Mouse (Mus musculus) stomach, postnatal 0 days (tissue): ENCODE data around the gene Gm867. TPM values are rescaled to one million over a fixed set of nuclear protein-coding genes. Genes with fewer than 3 reads are reported as not detected.

Source experiments
- ATAC-seq: fragments of 200-750 bp; cut with Nextera tagmentation; 2 replicates; pipeline ENCODE4 v1.8.0; 2017; ENCODE audit not compliant: low FRiP score, low TSS enrichment
- DNase-seq: peaks from one replicate; pipeline ENCODE4 v3.0.0-alpha.2; 2016; ENCODE audit warnings: low spot score
- H3K27ac ChIP-seq: fragments of 300-500 bp; sonication (generic); replicated peaks from 2 replicates; pipeline ENCODE4 v1.5.1; 2014; ENCODE audit warnings: mild to moderate bottlenecking, control low read depth
- H3K27me3 ChIP-seq: fragments of 300-500 bp; sonication (generic); 2 replicates; pipeline ENCODE4 v1.6.1; 2014; ENCODE audit warnings: low read length; ENCODE audit not compliant: control insufficient read depth, insufficient read depth
- H3K36me3 ChIP-seq: fragments of 300-500 bp; sonication (generic); 2 replicates; pipeline ENCODE4 v1.6.1; 2014; ENCODE audit warnings: low read length, mixed read lengths; ENCODE audit not compliant: control insufficient read depth, insufficient read depth
- H3K4me1 ChIP-seq: fragments of 300-500 bp; sonication (generic); replicated peaks from 2 replicates; pipeline ENCODE4 v1.6.1; 2014; ENCODE audit warnings: antibody characterized with exemption; ENCODE audit not compliant: control insufficient read depth, insufficient read depth
- H3K4me2 ChIP-seq: fragments of 300-500 bp; sonication (generic); replicated peaks from 2 replicates; pipeline ENCODE4 v1.6.1; 2014; ENCODE audit warnings: low read depth, mild to moderate bottlenecking, control low read depth, moderate library complexity
- H3K4me3 ChIP-seq: fragments of 300-500 bp; sonication (generic); 2 replicates; pipeline ENCODE4 v1.5.1; 2014; ENCODE audit warnings: low read depth, low read length, control low read depth
- H3K9ac ChIP-seq: fragments of 300-500 bp; sonication (generic); 2 replicates; pipeline ENCODE4 v1.6.1; 2014; ENCODE audit warnings: mild to moderate bottlenecking, low read length, control low read depth, mixed read lengths
- H3K9me3 ChIP-seq: fragments of 300-500 bp; sonication (generic); 2 replicates; pipeline ENCODE4 v1.6.1; 2016; ENCODE audit warnings: low read length; ENCODE audit not compliant: control insufficient read depth
- CTCF ChIP-seq: IDR thresholded peaks from 2 replicates; pipeline ENCODE4 v1.5.1; 2016; ENCODE audit warnings: antibody characterized with exemption, low read depth, mild to moderate bottlenecking, moderate library complexity
- EP300 ChIP-seq: optimal IDR thresholded peaks from 2 replicates; pipeline ENCODE3; 2016; ENCODE audit warnings: antibody characterized with exemption
- WGBS: fragments of 180-500 bp; shearing (Covaris S2); extraction: QIAGEN DNeasy Blood & Tissue Kit; methylation state at CpG from one replicate; pipeline ENCODE4 v1.1.7; 2014; 5-methylcytosine and 5-hydroxymethylcytosine counted together
- polyA plus RNA-seq: library from polyadenylated mRNA; unstranded; fragments of >200 nt; fragmentation: Nextera tagmentation; extraction: Ambion mirVana; gene quantifications from 2 replicates; pipeline ENCODE4 v1.2.1, GENCODE M21; 2015

Gm867 gene
- polyA plus RNA-seq, 1 experiment from 2014 or later = 0.22 TPM

DNA sequence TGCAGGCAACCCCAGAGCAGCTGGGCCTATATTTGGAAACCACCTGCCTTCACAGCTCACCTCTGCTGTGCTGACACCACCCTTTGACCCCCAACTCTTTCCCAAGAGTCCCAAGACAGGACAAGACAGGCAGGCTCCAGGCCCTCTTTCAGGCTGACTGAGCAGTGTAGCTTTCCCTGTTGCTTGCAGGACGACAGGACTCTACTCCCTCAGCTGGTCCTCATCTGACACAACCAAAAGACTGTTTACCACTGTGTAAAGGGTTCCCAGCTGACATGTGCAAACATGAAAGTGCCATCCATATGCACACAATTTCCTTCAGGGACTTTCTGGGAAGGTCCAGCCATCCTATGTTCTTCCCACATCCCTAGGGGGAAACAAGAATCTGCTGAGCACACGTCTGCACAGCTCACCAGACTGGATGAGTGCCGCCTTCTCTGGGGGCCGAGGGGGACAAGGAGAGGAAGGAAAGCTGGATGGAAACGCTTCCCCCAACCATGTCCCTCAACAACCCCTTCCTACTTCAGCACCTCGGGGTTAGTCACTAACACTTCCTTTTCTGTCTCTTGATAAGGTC is 27.4 kb downstream of the Gm867 start:
- Histone ChIP-seq H3K4me1 (no peaks in the 10 kb centered on the region), H3K27me3 (no peaks in the 10 kb centered on the region), H3K27ac (no peak overlapping the region), H3K36me3 (peaks cover 20% of the 10 kb centered on the region), H3K9ac (no peak overlapping the region), H3K4me3 (no peak overlapping the region), H3K4me2 (no peak overlapping the region), H3K9me3 (no peaks in the 10 kb centered on the region)
- TF ChIP-seq CTCF (no peak), EP300 (no peak)
- DNase-seq (no peak), ATAC-seq (no peak)
- WGBS = 57% methylated on average over 6 of the region's 6 CpGs

DNA sequence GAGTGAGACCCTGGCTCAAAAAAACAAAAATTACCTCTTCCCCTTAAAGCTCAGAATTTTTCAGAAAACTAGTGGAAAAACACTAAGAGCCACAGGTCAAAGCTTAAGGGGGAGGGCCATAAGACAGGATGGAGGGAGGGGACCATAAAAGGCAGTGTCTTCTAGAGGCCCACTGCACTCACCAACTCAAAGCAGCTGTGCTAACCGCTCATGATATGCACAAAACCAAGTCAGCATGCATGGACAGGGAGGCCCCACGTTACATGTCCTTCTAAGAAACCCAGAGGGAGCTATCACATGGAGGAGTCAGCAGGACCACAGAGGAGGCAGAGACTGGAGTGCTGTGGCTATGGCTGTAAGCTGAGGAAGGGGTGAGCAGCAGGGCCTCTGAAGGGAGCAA is 29.8 kb downstream of the Gm867 start:
- DNase-seq (no peak), ATAC-seq (no peak)
- WGBS = 84% methylated on average over 2 of the region's 2 CpGs
- TF ChIP-seq EP300 (no peak), CTCF (no peak)
- Histone ChIP-seq H3K27ac (no peak overlapping the region), H3K27me3 (no peaks in the 10 kb centered on the region), H3K4me1 (no peaks in the 10 kb centered on the region), H3K9me3 (no peaks in the 10 kb centered on the region), H3K9ac (no peak overlapping the region), H3K36me3 (peaks cover 24% of the 10 kb centered on the region), H3K4me2 (no peak overlapping the region), H3K4me3 (no peak overlapping the region)

DNA sequence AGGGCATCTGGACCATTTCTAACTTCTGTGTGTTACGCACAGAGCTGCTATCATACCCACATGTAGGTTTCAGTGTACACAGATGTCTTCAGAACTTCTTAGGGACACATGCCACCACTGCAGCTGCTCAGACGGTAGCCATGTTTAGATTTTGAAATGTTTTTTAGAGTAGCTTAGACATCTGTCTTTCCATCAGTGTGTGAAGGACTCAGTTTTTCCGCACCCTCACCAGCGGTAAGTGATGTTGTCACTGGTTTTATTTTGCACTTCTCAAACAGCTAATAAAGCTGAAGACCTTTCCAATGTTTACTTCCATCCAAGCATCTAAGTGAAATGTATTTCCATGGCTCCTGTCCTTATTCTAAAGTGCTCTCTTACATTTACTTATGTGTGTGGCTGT is 33.6 kb downstream of the Gm867 start:
- no peaks in the 10 kb centered on the region for H3K4me1 ChIP-seq
- no peak overlapping the region for H3K9ac ChIP-seq
- DNase-seq (no peak), ATAC-seq (no peak)
- H3K9me3 ChIP-seq = no peaks in the 10 kb centered on the region
- H3K27me3 ChIP-seq = no peaks in the 10 kb centered on the region
- TF ChIP-seq CTCF (no peak), EP300 (no peak)
- WGBS = 88% methylated on average over 4 of the region's 4 CpGs
- no peak overlapping the region for H3K27ac ChIP-seq
- H3K4me2 ChIP-seq = no peak overlapping the region
- H3K36me3 ChIP-seq = peaks cover 42% of the 10 kb centered on the region
- no peak overlapping the region for H3K4me3 ChIP-seq

DNA sequence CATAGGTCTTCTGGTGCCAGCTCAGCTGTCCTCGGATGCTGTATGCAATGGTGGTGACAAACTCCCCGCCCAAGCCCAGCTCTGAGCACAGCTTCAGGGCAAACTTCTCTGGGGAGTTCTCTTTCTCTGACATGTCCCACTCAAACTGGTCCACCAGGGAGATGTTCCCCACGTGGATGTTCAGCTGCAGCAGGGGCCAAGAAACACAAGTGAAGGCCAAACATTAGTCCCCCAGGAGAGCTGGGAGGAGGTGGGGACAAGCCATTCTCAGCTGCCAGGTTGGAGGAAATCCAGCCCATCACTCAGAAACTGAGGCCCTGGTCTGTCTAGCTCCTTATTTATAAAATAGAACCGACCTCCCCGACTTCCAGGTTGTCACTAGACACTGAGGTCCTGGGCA is 36.1 kb downstream of the Gm867 start:
- DNase-seq (no peak), ATAC-seq (no peak)
- no peak overlapping the region for H3K9ac ChIP-seq
- no peaks in the 10 kb centered on the region for H3K9me3 ChIP-seq
- peaks cover 23% of the 10 kb centered on the region for H3K36me3 ChIP-seq
- no peak overlapping the region for H3K4me3 ChIP-seq
- 87% methylated on average over 5 of the region's 5 CpGs for WGBS
- no peak overlapping the region for H3K27ac ChIP-seq
- no peaks in the 10 kb centered on the region for H3K27me3 ChIP-seq
- no peak overlapping the region for H3K4me2 ChIP-seq
- no peaks in the 10 kb centered on the region; the same call in 1 of the 2 replicates for H3K4me1 ChIP-seq
- TF ChIP-seq CTCF = no peak
- TF ChIP-seq EP300 = no peak

DNA sequence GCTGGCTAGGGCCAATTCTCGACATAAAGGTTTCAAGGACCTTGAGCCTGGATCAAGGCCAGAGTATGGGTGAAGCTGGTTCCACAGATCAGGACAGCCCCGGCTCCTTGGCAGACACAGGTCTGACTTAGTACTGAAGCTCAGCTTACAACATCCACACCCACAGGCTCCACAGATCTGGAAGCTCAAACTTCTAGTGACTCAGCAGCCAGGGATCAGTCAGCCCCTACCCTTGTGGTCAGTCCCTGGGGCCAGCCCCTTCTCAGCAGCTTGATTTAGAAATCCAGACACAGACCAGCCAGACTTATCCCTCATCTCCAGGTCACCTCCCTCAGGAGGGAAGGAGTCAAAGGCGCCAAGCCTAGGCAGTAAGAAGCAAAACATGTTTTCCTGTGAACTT is 41.6 kb downstream of the Gm867 start:
- TF ChIP-seq EP300 = no peak
- 0 out of 2 replicates have a peak, but pooled peaks have one; percentile 2 for TF ChIP-seq CTCF
- no peak overlapping the region for H3K4me2 ChIP-seq
- H3K4me1 ChIP-seq = peaks cover 3% of the 10 kb centered on the region; the same call in 1 of the 2 replicates
- no peaks in the 10 kb centered on the region for H3K27me3 ChIP-seq
- no peak overlapping the region for H3K9ac ChIP-seq
- peak overlapping the region; percentile 78 for H3K27ac ChIP-seq
- H3K36me3 ChIP-seq = peaks cover 24% of the 10 kb centered on the region
- H3K9me3 ChIP-seq = no peaks in the 10 kb centered on the region
- 35% methylated on average over 3 of the region's 3 CpGs for WGBS
- H3K4me3 ChIP-seq = no peak overlapping the region
- DNase-seq (peak; percentile 24), ATAC-seq (peak; percentile 58; the same call in 1 of the 2 replicates)

DNA sequence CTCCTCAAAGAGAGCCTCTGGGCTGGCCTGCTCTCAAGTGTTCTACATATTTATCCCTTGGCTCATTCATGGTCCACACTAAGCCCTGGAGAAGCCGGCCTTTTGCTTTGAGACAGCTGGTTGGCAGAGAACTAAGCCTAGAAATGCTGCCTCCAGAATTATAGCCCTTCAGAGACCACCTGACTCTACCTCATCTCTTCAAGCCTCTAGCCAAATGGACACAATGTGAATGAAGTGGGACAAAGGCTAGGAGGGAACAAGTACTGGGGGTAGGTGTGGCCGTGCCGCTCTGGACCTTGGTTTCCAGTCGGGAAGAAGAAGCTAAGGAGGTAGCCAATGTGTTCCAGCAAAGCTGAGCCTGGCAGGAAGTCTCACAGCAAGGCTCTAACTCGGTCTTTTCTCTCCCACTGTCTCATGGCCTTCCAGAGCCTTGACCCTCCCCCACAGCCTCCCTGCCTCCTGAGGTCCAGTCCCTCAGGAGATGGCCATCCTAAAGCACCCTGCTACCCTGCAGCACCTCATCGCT is 42.4 kb downstream of the Gm867 start:
- ATAC-seq = no peak
- Histone ChIP-seq H3K27me3 (no peaks in the 10 kb centered on the region), H3K9ac (no peak overlapping the region), H3K36me3 (peaks cover 17% of the 10 kb centered on the region), H3K27ac (peak overlapping the region; percentile 78), H3K4me2 (no peak overlapping the region), H3K4me1 (peaks cover 3% of the 10 kb centered on the region; the same call in 1 of the 2 replicates), H3K4me3 (no peak overlapping the region), H3K9me3 (no peaks in the 10 kb centered on the region)
- no peak for TF ChIP-seq EP300
- TF ChIP-seq CTCF = no peak
- DNase-seq = no peak
- WGBS = 60% methylated on average over 6 of the region's 6 CpGs
